Mouse (Mus musculus) lung, postnatal 25 days (tissue): ENCODE results near the gene Pspn.

ENCODE experiments used
- DNase-seq: peaks from one replicate; pipeline ENCODE4 v3.0.0; 2022; ENCODE audit warnings: low spot score

Pspn gene

DNA sequence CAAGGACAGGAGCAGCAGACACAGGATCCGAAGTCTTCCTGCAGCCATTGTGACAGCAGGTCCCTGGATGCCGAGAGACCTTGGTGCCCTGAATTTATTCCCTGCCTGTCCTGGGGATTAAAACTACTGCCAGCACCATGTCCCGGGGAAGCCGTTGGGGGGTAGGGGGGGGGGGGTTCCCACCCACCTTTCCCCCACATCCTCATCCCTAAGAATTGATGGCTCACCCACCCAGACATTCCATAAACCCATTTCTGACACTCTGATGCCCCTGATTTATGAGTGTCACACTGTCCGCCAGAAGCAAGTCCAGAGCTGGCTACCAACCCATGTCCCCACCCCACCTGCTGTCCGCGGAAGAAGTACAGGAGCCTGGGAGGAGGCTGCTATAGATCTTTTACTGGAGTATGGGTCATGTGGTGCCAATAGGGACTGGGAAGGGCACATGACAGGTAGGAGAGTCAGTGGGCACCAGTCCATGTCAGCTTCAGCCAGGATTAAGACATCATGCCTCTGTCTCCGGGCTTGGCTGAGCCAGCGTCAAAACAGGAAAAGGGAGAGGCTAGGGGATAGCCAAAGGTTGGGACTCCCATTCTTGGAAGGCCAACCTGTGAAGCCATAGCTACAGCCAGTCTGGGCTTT is at the start of gene Pspn:
Gene Pspn, minus strand, starts transcription at position 51 of the 642 bp plus-strand sequence.
- no peak for DNase-seq

DNA sequence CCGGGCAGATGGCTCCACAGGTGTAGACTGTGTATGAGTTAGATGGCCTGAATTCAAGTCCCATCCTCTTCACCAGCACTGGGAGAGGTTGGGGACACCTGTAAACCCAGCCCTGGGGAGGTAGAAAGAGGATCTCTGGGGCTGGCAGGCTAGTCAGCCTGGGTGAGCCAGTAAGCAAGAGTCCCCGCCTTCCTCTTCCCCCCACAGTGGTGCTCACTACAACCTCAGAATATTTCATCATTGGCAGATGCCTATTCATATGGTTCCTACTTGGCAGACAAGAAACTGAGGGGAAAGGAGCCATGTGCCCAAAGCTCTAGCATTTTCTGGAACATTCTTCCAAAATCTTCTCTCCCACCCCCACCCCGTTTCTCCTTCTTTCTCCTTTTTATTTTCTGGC is 49.0 kb upstream of the Pspn start:
- no peak for DNase-seq

DNA sequence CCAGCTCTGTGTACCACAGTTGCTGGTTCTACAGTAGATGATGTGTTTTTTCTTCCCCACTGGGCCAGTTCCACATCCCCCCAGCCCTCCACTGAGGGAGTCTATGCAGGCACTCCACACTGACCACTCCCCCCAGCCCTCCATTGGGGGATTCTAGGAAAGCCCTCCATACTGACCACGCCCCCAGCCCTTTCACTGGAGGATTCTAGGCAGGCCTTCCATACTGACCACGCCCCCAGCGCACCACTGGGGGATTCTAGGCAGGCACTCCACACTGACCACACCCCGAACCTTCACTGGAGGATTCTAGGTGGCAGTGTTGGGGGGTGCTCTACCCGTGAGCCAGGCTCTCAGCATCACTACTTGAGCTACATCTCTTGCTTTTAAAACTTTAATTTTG is 47.6 kb upstream of the Pspn start:
- no peak for DNase-seq

DNA sequence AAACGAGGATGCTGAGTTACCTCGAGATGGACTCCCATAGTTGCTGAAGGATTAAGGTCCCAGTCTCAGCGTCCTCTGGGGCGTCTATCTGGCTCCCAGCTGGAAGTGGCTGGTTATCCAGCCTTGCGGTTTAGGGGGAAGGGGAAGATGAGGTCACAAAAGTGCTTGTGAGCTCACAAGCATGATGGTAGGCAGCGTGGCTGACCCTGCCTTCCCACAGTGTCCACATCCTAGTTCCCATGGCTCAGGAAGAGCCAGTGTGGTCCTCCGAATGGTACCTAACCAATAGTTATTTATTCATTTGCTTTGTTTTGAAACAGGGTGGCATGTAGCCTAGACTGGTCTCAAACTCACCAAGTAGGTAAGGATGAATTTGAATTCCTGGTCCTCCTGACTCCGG is 41.7 kb upstream of the Pspn start, which contains the start of gene Slc25a41:
Gene Slc25a41, minus strand, starts transcription at position 101 of the 400 bp plus-strand sequence.
- no peak for DNase-seq

DNA sequence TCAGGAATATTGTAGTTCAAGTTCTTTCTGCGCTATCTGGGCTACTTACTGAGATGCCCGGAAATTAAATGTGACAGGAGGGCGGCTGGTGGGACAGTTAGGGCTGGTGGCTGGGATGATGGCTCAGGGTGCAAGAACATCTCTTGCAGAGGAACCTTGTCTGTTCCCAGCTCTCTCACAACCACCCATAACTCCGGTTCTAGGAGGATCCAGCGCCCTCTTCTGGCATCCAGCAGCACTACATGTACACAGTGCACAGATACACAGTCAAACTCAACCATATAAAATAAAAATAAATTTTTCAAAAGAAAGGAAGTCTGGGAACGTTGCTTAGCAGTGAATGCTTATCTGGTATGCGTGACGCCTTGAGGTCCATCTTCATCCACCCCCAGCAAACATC is 39.2 kb upstream of the Pspn start:
- DNase-seq: no peak

DNA sequence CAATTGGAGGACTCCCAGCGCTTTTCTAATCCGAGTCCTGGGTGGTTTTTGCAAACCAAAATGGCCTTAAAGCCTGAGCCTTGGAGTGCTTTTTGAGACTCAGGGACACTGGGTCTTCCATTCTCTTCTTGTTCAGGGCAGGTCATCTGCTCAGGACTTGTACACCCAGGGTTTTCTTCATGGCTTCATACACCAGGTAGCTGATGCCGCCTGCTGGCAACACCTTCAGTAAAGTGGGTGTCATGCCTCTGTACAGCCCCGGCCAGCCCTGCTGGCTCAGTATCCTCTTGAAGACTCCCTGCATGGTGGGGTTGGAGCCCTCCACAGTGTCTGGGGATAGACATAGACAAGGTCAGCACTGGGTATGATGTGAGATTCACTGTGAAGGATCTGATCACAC is 33.0 kb upstream of the Pspn start:
- DNase-seq: no peak

DNA sequence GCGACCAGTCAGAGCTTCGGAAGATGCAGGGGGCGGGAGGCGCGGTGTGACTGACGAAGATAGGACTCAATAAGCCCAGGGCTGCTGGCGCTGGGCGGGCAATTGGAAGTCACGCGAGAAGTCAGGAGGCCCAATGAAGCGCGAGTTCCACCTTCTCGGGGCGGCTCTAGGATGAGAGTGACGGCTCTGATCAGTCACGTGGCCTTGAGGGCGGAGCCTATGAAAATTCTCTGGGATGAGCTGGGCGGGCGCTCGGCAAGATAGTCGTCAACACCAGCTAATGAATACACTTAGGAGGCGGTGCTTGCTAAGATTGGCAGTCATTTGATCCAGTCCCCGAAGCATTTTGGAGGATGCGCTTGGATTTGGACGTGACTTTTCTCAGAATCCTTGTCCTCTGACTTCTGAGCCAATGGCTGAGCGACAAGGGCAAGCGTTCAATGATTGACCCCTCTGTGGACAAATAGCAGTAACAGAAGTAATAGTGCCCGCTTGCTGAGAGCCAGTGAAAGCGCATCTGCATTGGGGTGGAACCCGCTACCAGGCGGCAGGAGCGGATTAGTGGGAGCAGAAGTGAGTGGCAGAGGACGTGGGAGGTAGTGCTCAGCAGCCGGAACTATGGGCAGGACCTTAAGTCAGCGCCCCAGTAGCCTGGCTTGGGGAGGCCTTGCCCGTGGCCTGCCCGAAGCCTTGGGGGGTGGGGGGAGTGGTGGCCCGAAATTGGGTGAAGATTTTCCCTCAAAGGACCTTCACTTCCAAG is 32.0 kb upstream of the Pspn start:
- DNase-seq: peak; percentile 100

DNA sequence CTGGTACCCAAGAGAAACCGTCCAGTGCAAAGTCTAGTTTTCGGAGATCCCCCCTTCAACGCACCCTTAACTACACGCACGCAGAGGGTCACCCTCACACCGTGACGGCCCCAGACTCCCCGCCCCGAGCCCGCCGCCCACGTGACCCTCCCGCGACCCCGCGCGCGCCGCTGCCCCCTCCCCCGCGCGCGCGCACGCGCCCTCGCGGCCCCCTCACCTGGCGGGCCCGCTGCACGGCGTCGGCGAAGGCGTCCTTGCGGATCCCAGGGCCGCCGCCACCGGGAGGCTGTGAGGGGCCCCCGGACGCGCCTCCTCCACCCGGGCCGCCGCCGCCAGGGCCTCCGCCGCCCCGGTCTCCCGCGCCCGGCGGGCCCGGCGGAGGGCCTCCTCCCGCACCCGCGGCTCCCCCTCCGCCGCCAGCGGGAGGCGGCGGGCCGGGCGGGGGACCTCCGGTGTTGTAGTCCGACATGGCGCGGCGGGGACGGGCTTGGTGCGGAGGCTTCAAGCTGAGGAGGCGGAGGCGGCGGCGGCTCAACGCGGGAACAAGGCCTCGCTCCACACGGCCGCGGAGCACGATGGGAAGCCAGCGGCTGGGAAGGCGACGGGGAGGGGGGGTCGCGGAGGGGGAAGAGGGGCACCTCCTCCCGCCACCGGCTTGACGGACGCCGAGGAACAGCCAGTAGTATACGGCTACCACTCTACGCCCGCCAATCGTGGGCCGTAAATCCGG is 31.3 kb upstream of the Pspn start, which contains the start of gene Khsrp:
Gene Khsrp, minus strand, starts transcription at position 592 of the 730 bp plus-strand sequence.
- DNase-seq: no peak

DNA sequence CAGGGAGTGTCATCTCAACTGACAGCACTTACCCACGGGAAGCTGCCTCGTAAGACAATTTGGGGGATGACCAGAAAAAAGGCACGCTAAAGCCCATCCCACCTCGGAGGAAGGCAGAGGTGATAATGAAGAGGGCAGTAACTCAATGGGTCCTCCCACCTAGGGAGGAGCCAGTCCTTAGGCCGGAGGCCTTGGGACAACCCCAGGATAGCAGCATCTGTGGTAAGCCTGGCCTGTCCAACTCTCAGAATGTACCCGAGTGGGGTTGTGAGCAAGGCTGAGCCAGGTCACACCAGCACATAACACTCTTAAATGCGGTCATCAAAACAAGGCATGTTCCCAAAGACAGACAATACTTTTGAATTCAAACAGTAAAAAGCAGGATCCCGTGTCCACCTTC is 29.9 kb upstream of the Pspn start:
- DNase-seq: no peak

DNA sequence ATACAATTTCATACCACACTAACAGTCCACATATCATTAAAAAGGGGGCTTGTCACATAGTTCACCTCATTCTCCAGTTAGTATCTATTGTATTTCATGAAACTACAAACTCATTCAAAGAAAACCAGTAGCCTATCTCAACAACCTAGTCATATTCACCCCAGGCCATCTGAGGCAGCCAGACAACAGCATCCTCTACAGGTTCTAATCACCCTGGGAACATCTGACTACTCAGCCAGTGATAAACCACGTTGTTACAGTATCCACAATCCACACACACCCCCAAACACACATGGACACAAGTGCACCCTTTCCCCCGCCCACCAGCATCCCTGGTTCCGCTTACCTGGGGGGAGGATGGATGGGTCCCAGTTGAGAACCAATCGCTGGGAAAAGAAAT is 27.7 kb upstream of the Pspn start:
- DNase-seq: no peak

DNA sequence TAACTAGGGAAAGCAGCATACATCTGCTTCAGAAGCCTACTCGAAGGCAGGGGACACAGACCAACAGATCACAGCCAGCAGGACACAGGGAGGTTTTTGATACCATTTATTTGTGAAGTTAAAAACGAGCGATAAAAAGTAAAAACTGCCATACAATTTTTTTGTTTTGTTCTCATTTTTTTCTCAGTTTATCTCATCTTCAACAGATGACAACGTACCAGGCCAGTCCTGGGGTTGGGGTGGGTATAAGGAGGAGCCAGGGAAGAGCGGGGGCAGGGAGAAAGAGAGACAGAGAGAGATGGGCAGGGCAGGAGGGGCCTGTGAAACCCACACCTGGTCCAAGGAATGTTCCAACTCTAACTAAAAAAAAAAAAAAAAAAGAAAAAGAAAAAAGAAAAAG is 21.1 kb upstream of the Pspn start:
- no peak for DNase-seq

DNA sequence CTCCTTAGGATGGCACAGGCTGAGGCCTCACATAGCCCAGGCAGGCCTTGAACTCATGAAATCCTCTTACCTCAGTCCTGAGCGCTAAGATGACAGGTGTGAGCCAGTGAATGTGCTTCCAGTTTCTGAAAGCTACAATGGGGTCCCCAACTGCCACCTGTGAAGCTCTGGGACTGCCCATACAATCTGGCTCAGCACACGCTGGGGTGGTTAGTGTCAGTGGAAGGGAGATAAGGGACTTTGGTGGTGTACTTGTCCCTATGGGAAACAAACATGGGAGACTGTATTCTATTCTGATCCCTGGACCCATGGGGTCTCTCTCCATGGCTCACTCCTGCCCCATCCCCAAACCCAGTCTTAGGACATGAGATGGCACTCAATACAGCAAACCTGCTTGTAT is 19.9 kb upstream of the Pspn start:
- no peak for DNase-seq

DNA sequence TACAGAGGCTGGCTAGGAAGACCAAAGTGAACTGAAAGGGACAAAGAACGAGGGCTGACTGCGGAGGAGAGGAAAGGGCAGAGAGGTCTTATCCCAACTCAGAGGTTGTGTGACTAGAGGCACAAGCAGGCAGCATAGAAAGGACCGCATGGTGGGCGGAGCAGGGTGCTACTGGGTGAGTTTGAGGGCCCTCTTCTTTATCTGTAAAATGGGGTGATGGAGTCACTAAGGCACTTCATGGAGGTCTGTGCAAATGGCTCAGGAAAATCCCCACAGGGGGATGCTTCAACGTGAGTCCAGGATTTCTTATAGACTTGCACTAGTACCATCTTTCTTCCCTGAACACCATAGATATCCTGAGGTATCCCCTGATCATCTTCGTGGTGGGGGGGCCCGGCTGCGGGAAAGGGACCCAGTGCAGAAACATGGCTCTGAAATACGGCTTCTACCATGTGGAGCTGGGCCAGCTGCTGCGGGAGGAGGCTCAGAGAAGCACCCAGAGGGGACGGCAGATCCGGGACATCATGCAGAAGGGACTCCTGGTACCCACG is 12.5 kb upstream of the Pspn start:
- no peak for DNase-seq

DNA sequence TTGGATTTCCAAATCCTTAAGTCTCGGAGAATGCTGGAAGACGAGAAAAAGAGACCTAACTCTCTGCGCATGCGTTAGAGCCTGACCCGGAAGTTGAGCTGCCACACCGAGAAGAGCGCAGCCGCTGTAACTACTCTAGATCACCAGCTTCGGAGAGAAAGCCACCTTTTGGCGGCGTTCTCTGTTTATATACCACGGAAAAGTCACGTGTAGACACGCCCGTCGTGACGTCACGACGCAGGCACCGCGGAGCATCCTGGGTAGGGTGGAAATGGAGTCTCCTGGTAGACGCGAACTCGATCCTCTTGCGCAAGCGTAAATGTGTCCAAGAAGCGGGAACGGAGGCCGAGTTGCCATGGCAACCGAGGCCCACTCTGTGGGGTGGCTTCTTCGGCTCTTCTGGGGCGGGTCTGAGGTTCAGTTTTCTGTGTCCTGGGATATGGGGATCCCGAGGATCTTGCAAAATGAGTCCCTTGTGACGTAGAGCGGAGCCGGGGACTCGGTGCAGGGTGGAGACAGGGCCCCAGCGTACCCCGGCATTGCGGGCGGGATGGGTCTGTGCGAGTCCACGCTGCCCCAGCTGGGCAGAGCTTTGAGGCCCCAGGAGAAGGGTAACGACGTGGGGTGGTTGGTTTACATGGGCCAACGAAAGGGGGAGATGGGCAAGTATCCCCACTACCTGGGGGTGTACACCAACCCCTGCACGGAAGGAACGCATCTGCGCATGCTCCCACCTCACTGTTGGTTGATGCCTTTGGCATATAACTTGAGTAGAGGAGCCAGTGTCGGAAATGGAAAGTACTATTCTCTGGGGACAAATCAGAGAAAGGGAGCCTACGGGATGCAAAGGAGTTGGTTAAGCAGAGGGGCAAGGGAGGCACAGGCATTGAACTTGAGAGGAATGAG is 11.7 kb upstream of the Pspn start, which contains the start of the genes Gtf2f1 and Gm17949:
Gene Gtf2f1, minus strand, starts transcription at position 53 of the 906 bp plus-strand sequence.
Gene Gm17949, plus strand, starts transcription at position 234 of the 906 bp plus-strand sequence.
- DNase-seq: peak; percentile 92

DNA sequence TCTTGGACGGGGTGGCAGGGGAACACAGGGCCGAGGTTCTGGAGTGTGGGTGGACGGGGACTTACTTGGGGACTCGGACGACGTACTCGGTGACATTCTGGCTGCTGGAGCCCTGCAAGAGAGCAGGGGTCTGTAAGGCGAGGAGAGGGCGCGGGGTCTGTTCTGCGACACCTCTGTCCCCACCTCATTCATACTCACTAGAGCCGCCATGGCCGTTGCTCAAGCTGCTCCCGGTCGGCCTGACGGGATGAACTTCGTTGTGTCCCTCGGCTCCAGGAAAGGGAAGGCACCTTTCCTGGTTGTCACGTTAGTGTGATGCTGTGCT is 11.1 kb upstream of the Pspn start:
- no peak for DNase-seq

DNA sequence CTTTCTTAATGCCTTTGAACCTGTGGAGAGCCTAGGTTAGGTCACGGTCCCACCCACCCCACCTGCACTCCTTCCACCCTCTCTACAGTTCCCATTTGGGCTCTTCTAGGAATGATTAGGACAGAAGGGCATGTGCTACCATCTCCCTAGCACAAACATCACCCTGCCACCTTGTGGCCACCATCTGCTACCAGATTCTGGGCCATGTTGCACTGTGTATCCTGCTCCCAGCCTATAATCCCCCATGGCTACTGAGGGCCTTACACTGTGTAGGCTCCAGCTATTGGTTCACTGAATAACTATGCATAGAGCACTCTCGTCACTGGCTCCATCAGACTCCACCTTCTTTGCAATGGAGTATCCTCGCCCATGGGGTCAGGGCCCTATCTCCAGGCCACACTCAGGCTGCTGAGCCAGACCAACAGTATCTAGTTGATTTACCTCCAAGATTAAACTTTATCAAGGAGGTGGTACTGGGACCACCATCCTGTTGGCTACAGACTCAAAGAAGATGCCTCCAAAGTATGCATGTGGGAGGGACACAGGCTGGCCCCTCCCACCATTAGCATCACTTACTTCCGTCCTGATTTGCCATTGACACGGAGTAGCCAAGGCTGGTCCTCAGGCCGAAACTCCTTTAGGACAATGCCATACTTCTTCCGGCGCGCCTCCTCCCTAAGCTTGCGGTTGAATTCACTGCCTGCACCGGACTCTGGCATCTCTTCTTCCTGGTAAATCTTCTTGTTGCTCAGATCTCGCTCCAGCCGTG is 7.5 kb upstream of the Pspn start:
- DNase-seq: no peak

DNA sequence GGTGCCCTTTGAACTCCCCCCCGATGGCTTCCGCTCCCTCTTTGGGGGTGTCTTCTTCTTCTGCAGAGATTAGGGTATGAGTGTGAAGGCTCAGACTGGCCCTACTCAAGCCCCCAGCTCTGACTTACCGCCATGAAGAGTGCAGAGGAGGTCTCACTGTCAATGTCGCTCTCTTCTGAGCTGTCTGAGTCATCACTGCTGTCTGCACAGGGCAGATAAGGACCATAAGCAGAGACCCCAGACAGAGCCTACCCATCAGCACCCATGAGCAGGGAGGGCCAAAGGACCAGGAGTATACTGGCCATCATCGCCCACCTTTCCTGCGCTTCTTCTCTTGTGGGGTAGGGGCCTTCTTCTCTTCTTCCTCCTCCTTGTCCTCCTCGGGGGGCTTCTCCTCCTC is 4.2 kb upstream of the Pspn start:
- no peak for DNase-seq

DNA sequence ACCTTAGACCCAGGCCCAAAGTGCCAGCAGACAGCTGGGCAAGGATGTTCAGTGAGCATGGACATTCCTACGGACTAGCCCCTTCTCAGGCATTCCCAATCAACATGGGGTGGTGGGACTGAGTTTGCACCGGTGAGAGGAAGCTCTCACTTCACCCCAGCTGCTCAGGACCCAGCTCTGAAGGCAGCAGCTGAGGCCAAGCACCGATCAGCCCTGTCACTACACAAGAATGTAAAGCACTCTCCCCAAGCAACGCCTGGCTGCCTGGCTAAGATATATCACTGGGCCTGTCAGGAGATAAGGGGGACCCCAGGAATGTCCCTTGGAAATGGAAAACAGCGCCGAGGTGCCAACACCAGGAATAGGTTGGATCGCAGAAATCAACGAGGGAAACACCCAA is 1.4 kb upstream of the Pspn start:
- DNase-seq: no peak

DNA sequence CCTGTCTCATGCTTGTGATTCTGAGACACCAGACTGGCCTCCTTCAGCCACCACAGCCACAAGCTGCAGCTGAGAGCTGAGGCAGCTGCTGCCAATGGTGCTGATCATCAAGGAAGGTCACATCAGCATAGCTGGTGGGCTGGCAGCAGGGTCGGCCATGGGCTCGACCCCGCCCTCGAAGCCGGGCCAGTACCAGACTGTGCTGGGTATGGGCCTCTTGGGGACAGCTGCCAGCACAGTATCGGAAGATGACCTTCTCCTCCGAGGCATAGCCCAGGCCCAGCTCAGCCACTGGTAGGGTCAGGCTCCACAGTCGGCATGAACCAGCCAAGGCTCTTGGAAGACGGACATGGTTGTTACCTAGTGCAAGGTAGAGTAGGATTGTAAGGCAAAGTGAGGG is 404 bp downstream of the Pspn start:
- no peak for DNase-seq

DNA sequence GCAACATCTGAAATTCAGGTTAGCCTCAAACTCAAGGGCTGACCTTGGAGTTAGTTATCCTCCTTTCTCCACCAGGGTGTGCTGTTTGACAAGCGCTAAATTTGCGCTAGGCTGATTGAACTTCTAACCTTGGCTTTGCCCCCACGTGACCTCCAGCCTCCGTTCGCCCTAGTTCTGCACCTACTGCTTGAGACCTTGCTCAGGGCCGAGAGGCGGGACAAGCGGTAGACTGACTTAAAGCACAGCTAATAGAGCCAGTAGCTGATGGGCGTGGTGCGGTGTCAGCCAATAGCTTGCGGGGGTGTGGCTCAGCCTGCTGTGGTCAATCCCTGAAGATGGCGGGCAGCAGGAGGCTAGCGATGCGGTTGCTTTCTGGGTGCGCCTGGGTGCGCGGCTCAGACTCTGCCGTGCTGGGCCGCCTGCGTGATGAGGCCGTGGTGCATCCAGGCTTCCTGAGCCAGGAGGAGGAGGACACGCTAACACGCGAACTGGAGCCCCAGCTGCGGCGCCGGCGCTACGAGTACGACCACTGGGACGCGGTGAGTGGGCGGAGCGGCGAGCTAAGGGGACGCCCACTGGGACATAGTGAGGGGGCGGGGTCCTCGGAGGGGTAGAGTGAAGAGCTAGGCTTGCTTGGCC is 2.7 kb downstream of the Pspn start, which contains the start of gene Alkbh7:
Gene Alkbh7, plus strand, starts transcription at position 311 of the 639 bp plus-strand sequence.
- DNase-seq: peak; percentile 99
